Mouse (Mus musculus) lung, postnatal 0 days (tissue): ENCODE measurements around the gene Bcl2l14. TPM values are rescaled to one million over a fixed set of nuclear protein-coding genes. Genes with fewer than 3 reads are reported as not detected.

Experiments used
- ATAC-seq: fragments of 200-750 bp; cut with Nextera tagmentation; 2 replicates; pipeline ENCODE4 v1.8.0; 2017; ENCODE audit warnings: moderate library complexity
- DNase-seq: peaks from one replicate; pipeline ENCODE4 v3.0.0-alpha.2; 2016; ENCODE audit warnings: low spot score
- H3K27ac ChIP-seq: fragments of 300-500 bp; sonication (generic); 2 replicates; pipeline ENCODE4 v1.5.1; 2014; ENCODE audit warnings: antibody characterized with exemption, mild to moderate bottlenecking, low read length, mixed read lengths
- H3K27me3 ChIP-seq: fragments of 300-500 bp; sonication (generic); replicated peaks from 2 replicates; pipeline ENCODE4 v1.6.1; 2014; ENCODE audit warnings: low read length, mixed read lengths; ENCODE audit not compliant: insufficient read depth
- H3K36me3 ChIP-seq: fragments of 300-500 bp; sonication (generic); 2 replicates; pipeline ENCODE4 v1.6.1; 2014; ENCODE audit warnings: low read length, mixed read lengths; ENCODE audit not compliant: insufficient read depth
- H3K4me1 ChIP-seq: fragments of 300-500 bp; sonication (generic); 2 replicates; pipeline ENCODE4 v1.6.1; 2014; ENCODE audit warnings: antibody characterized with exemption, low read depth, low read length, mixed read lengths; ENCODE audit not compliant: insufficient read depth
- H3K4me2 ChIP-seq: fragments of 300-500 bp; sonication (generic); replicated peaks from 2 replicates; pipeline ENCODE4 v1.6.1; 2014; ENCODE audit warnings: low read depth, mild to moderate bottlenecking, low read length, moderate library complexity, mixed read lengths
- H3K4me3 ChIP-seq: fragments of 300-500 bp; sonication (generic); 2 replicates; pipeline ENCODE4 v1.5.1; 2014; ENCODE audit warnings: low read depth, low read length
- H3K9ac ChIP-seq: fragments of 300-500 bp; sonication (generic); replicated peaks from 2 replicates; pipeline ENCODE4 v1.6.1; 2014; ENCODE audit warnings: low read depth, mild to moderate bottlenecking
- H3K9me3 ChIP-seq: fragments of 300-500 bp; sonication (generic); 2 replicates; pipeline ENCODE4 v1.6.1; 2016; ENCODE audit warnings: low read length, mixed read lengths
- CTCF ChIP-seq: IDR thresholded peaks from 2 replicates; pipeline ENCODE4 v1.5.1; 2016; ENCODE audit warnings: antibody characterized with exemption, mild to moderate bottlenecking
- EP300 ChIP-seq: IDR thresholded peaks from 2 replicates; pipeline ENCODE4 v1.6.1; 2016; ENCODE audit warnings: antibody characterized with exemption, mild to moderate bottlenecking, control low read depth
- WGBS: fragments of 180-500 bp; shearing (Covaris S2); extraction: QIAGEN DNeasy Blood & Tissue Kit; methylation state at CpG from one replicate; pipeline ENCODE4 v1.1.7; 2014; 5-methylcytosine and 5-hydroxymethylcytosine counted together
- polyA plus RNA-seq: library from polyadenylated mRNA; unstranded; fragments of >200 nt; fragmentation: Nextera tagmentation; extraction: Ambion mirVana; gene quantifications from 2 replicates; pipeline ENCODE4 v1.2.1, GENCODE M21; 2015

Gene Bcl2l14
- polyA plus RNA-seq, 1 experiment from 2014 or later, result 6.6 TPM

DNA sequence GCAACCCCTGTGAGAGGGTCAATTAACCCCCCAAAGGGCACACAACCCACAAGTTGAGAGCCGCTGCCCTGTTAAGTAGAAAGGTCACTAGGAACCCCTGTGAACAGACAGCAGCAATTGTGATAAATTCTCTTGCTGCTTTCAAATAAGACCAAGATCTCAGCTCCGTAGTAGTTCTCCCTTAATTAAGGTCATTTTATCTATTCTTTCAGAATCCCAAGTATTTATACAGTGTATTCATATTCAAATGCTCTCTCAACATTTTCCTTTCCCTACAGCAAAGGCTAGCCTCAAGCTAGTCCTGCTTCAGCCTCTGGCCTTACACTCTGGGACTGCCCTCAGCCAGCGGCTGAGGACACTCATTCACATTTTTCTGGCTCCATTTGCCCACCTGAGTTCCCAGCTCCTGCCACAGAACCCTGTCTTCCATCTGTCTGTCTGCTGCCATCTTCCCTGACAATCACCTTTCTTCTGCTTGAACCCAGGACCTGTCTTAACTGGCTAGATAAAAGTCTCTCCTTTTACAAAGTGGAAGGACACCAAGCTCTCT lies 20.5 kb downstream of the Bcl2l14 start:
- Histone ChIP-seq H3K4me2 (no peak overlapping the region), H3K27ac (no peak overlapping the region), H3K4me1 (no peaks in the 10 kb centered on the region; the same call in 1 of the 2 replicates), H3K9me3 (no peaks in the 10 kb centered on the region), H3K36me3 (no peaks in the 10 kb centered on the region), H3K9ac (no peak overlapping the region), H3K27me3 (no peaks in the 10 kb centered on the region), H3K4me3 (no peak overlapping the region)
- DNase-seq (no peak), ATAC-seq (no peak)
- 72% methylated on average over 3 of the region's 3 CpGs for WGBS
- TF ChIP-seq CTCF (no peak), EP300 (no peak)

DNA sequence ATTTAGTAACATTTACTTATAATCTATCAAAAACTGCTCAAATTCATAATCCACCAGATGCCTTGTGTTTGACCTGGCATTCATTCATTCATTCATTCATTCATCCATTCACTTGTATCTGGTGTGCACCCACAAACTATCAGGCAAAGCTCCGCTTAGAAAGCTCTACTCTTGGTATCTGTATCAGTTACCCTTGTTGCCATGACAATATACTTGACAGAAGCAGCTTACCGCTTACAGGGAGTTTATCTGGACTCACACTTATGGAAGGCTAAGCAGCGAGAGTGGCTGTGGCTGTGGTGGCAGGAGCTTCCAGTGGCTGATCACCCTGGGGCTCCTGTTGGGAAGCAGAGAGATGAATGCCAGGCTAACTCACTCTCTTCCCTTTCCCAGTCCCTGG lies 21.8 kb downstream of the Bcl2l14 start:
- Histone ChIP-seq H3K9ac (no peak overlapping the region), H3K27me3 (no peaks in the 10 kb centered on the region), H3K4me2 (no peak overlapping the region), H3K4me3 (no peak overlapping the region), H3K36me3 (no peaks in the 10 kb centered on the region), H3K4me1 (no peaks in the 10 kb centered on the region; the same call in 1 of the 2 replicates), H3K27ac (no peak overlapping the region), H3K9me3 (no peaks in the 10 kb centered on the region)
- 51% methylated on average over 3 of the region's 3 CpGs for WGBS
- TF ChIP-seq EP300, result no peak
- TF ChIP-seq CTCF, result no peak
- ATAC-seq (no peak), DNase-seq (no peak)

DNA sequence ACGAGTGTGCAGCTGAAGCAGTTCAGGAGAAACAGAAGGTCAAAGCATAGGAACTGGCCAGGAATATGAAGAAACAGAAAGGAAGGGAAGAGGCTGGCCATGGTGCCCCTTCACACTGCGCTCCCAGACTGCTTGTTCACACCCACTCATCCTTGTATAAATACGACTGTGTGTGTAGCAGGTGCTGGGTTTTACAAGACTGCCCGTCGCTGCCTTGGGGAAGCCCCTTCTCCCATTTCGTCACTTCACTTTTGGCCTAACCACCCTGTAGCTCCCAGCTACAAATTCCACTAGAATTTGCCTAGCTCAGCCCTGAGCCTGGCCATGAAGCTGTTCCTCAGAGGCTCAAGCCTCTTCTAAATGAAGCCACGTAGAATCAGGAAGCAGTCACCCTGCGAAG lies 24.3 kb downstream of the Bcl2l14 start:
- WGBS, result 35% methylated on average over 8 of the region's 8 CpGs
- H3K27me3 ChIP-seq, result no peaks in the 10 kb centered on the region
- no peaks in the 10 kb centered on the region for H3K36me3 ChIP-seq
- no peak for TF ChIP-seq EP300
- no peak for TF ChIP-seq CTCF
- no peaks in the 10 kb centered on the region for H3K9me3 ChIP-seq
- ATAC-seq (peak; percentile 48), DNase-seq (peak; percentile 36)
- H3K4me3 ChIP-seq, result no peak overlapping the region
- H3K4me1 ChIP-seq, result no peaks in the 10 kb centered on the region
- no peak overlapping the region for H3K27ac ChIP-seq
- no peak overlapping the region for H3K9ac ChIP-seq
- no peak overlapping the region for H3K4me2 ChIP-seq

DNA sequence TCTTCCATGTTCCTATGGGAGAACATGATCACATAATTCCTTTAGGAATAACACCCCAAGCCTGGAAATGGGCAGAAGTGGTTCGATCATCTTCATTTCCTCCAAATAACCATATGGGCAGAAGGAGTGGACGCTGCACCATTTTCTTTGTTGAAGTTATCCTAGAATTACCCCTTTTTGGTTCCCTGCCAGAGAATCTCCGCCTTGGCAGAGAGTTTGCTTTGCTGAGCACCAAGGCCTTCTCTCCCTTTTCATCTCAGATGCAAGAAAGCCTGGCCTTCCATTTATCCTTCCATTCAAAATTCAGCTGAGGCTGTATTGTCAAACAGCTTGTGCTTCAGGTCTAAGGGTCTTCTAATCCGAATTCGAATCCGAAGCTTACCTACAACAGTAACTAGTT lies 25.8 kb downstream of the Bcl2l14 start:
- Histone ChIP-seq H3K27ac (no peak overlapping the region), H3K4me1 (no peaks in the 10 kb centered on the region), H3K4me2 (no peak overlapping the region), H3K4me3 (no peak overlapping the region), H3K9ac (no peak overlapping the region), H3K9me3 (no peaks in the 10 kb centered on the region), H3K36me3 (no peaks in the 10 kb centered on the region), H3K27me3 (no peaks in the 10 kb centered on the region)
- DNase-seq (no peak), ATAC-seq (no peak)
- no peak for TF ChIP-seq EP300
- no peak for TF ChIP-seq CTCF
- 73% methylated on average over 6 of the region's 6 CpGs for WGBS

DNA sequence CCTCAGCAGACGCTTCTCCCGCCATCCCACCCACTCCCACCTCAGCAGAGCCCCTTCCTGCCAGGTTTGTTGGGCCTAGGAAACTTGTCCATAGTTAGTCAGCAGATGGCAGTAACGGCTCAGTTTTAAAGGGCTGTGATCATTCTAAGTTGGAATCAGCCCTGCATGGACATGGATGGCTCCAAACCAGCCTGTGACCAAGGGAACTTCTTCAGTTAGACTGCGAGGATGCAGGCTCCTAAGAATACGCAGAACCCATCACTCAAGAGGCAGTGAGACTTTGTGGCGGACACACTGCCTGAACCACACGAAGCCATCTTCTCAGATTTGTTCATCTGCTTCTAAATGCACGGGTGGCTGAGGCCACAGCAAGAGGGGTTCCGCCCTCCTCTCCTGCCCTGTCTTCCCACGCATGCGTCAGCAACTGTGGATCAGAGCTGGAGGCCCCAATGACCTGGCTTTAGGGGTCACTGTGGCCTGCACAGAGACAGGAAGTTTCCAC lies 29.1 kb downstream of the Bcl2l14 start:
- Histone ChIP-seq H3K4me3 (no peak overlapping the region; the same call in 1 of the 2 replicates), H3K27ac (no peak overlapping the region), H3K9me3 (no peaks in the 10 kb centered on the region), H3K4me1 (no peaks in the 10 kb centered on the region), H3K36me3 (no peaks in the 10 kb centered on the region), H3K4me2 (0 out of 2 replicates have a peak overlapping the region, but pooled peaks have one; percentile 22), H3K9ac (no peak overlapping the region), H3K27me3 (no peaks in the 10 kb centered on the region)
- 23% methylated on average over 11 of the region's 11 CpGs for WGBS
- ATAC-seq (peak; percentile 82), DNase-seq (peak; percentile 79)
- TF ChIP-seq CTCF (peak; percentile 85), EP300 (no peak)

DNA sequence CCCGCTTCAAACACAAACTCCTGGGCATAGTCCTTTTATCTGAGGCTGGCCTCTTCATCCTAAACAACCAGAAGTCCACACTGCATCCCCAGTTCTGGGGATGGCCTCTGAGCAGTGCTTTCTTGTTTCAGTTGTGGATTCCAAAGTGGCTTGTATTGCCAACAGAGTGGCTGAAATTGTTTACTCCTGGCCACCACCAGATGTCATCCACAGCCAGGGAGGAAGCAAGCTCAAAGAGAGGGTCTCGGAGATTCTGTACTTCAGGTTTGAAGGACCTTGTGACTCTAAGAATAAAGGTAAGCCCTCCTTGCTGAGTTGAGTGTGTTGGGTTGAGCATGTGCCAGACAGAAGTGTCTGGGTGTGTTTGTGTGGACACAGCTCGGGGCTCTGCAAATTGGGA lies 31.0 kb downstream of the Bcl2l14 start:
- DNase-seq, result no peak
- H3K27ac ChIP-seq, result no peak overlapping the region
- no peak overlapping the region for H3K4me3 ChIP-seq
- 61% methylated on average over 3 of the region's 3 CpGs for WGBS
- H3K27me3 ChIP-seq, result no peaks in the 10 kb centered on the region
- no peak for ATAC-seq
- no peak overlapping the region for H3K9ac ChIP-seq
- H3K4me1 ChIP-seq, result no peaks in the 10 kb centered on the region
- no peaks in the 10 kb centered on the region for H3K36me3 ChIP-seq
- no peak overlapping the region for H3K4me2 ChIP-seq
- H3K9me3 ChIP-seq, result no peaks in the 10 kb centered on the region
- TF ChIP-seq EP300 (no peak), CTCF (peak; percentile 62)
